Mouse (Mus musculus) right cerebral cortex, adult 18-20 months (tissue): ENCODE measurements at regions not wholly inside any gene's neighbourhood (a gene's known extent, or its start where the extent isn't known, plus 50 kb on each side); places are given as distances from the start of the nearest gene placed in this dataset.

Experiments used
- DNase-seq: peaks from one replicate; pipeline ENCODE4 v3.0.0; 2022; ENCODE audit warnings: mixed read lengths

DNA sequence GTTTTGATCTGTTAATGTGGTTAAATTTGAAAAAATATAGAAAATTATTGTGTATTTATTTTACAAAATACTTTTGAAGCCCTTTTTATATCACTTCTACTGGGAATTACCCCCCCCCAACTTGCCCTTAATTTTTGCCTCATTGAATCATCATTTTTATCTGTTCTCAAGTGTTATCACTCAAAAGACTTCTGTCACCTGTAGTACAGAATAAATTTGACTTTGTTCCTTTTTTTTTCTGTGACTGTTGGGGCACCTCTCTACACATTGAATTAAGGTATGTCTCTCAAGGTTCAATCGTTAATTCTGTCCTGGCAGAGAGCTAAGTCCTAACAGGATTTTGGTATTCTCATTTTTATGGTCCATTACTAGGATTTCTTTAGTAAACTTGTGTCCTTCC is 1123.0 kb upstream of the Cited2 start:
- no peak for DNase-seq

DNA sequence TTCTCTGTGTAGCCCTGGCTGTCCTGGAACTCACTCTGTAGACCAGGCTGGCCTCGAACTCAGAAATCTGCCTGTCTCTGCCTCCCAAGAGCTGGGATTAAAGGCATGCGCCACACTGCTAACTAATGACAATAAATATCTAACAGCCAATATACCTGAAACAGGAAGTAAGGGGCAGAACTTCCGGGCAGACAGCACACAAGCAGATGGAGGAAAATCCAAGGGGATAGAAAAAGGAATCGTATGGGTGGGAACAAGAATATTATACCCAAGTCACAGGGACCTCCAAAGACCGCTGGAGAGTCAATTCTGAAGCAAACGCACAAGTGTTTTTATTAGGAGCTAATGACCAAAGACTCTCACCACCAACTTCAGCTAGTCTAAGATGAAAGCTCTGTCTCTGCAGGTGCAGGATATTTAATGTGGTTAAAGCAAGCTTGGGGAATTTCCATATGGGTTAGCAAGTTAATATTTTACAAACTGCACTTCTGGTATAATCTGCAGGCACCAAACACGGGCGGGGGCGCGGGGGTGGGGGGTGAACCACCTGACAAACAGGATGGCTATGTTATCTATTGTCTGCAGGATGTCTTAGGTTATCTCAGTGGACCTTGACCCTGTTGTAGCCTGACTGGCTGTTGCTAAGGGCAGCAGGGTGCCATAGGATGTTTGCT is 1122.3 kb upstream of the Cited2 start:
- DNase-seq, result no peak

DNA sequence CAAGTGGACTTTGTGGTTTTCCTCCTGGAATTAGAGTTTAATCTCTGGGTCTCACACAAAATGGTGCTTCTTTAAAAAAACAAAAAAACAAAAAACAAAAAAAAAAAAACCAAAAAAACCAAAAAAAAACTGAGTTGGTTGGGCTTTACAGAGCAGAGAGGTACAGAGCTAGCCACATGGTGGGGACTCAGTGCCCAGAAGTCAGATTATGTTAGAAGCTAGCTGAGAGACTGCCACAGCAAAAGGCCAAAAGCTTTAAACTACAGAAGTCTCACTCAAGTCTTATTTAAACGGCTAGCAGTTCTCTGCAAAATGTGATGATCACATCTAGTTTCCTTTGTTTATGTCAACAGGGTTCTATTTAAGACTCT is 1121.8 kb upstream of the Cited2 start:
- DNase-seq, result no peak

DNA sequence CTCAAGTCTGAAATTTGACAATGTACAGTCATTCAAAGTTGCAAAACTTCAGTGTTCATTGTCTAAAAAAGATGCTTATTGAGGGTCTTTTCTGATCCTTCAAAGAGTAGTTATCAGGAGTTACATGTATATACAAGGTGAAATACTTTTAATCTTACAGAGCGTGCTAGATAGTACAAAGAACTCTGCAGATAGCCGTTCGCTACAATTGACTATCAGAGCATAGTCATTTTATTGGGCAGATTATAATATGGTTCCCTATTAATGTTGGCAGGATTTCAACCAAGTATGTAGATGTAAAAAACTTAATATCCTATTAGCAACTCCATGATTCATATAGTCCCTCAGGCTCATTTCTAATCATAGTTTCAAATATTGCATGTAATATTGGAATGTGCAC is 1114.7 kb upstream of the Cited2 start:
- DNase-seq, result no peak

- no peak for DNase-seq
Observed at GRCm38 (mm10) chr10:16618752-16619151, 1104.3 kb upstream of the Cited2 start.

DNA sequence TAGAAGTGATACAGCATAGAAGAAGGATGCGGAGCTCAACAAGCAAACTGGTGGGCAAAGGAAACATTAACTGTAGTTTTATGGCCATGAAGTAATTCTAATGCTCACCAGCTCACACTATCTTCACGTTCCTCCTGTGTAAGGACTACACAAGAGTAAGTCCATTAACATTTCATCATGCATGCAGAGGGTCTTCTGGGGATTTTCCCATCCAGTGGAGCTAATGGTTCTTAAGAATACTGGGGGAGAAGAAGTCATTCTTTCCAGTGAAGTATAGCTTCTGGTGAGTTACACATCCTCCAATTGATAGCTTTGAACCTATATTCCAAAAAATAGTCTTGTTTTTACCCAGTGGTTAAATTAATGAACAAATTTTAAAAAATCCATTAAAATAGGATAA is 1103.4 kb upstream of the Cited2 start:
- DNase-seq, result no peak

DNA sequence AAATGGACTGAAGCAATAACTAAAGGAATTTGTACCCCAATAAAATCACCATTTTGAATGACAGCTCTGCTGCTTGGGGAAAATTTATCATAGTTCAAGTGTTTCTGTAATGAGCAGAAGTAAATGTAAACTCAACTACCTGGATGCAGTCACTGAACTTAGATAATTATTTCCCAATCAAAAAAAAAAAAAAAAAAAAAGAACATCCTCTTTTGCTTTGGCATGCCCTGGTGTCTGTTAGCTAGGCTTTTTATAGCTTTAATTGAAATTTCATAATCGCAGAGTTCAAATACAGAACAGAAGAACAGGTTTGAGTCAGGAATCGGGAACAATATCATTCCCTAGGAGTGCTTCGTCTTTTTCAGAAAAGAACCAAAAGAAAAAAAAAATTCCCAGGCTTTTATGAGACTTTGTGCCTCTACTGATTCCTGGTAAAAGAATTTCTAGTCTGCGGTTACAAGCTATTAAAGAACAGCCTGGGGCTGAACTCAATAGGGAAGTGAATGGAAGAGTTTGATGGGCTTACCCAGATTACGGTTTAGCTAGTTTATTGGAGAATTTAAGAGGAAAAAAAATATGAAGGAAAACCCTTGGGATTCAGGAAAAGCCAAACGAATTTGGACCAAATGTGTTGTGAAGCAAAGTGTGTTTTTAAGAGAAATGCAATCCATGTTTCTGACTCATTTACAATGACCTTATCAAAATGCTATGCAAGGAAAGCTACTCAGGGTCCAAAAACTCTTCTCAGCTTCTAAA is 1102.0 kb upstream of the Cited2 start:
- DNase-seq, result no peak

GRCm38 (mm10) chr10:16622821-16623220 is 1100.2 kb upstream of the Cited2 start:
- no peak for DNase-seq

GRCm38 (mm10) chr10:16633236-16633635 is 1089.8 kb upstream of the Cited2 start:
- no peak for DNase-seq

DNA sequence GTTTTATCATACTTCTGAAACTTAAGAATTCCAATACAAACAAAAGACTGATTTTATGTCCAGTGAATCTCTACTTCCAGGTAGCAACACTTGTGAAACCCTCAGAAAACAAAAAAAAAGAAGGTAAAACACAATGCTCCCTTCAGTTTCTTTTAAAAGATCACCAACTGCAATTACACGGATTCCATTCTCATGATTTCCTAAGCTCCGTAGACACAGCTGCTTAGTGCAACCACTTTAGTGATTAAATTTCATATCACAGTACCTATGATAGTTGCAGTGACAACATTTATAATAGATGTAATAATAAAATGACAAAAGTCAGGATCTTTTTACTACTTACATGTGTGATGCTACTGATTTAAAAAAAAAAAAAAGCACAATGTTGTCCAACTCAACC is 1087.6 kb upstream of the Cited2 start:
- no peak for DNase-seq

GRCm38 (mm10) chr10:16637006-16637405 is 1086.0 kb upstream of the Cited2 start:
- DNase-seq, result peak; percentile 5

GRCm38 (mm10) chr10:16638111-16638510 is 1084.9 kb upstream of the Cited2 start:
- DNase-seq, result no peak

- no peak for DNase-seq
Observed at GRCm38 (mm10) chr10:16640136-16640535, 1082.9 kb upstream of the Cited2 start.

GRCm38 (mm10) chr10:16650120-16650519 is 1072.9 kb upstream of the Cited2 start:
- DNase-seq, result no peak

- no peak for DNase-seq
Observed at GRCm38 (mm10) chr10:16652450-16652849, 1070.6 kb upstream of the Cited2 start.

DNA sequence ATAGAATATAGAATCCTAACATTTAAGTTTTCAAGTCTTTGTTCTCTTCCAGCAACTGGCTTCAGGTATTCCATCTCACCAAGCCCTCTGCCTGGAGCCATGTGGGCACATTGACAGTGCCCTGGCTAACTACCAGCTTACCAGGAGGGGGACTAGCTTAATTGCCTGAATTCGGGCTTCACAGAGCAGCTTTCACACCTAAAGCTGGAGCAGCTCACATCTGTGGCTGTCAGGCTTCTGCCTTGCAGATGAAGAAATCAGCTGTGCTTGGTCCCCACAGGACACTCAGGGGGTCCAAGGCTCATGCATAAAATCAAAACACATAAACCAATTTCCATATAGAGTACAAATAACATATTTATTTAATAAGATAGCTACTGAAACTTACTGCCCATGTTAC is 1058.5 kb upstream of the Cited2 start:
- DNase-seq, result no peak

GRCm38 (mm10) chr10:16670286-16670685 is 1052.7 kb upstream of the Cited2 start:
- DNase-seq, result no peak

DNA sequence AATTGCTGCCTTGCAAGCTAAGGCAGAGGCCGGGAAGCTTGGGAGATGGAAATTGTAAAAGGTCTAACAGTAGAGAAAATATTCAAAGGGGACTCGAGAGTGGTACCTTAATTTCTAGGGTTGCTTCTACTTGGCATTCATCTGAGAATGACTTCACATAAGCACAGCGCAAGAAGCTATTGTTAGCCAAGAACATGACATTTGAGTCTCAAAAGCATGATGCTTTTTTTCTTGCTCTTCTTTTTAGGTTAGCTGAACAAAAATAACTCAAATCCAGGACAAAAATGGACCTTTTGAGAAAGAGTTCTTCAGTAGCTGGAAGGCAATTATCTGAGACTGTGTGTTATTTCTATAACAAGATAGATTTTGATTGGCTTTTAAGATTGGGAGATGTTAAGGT is 1042.0 kb upstream of the Cited2 start:
- DNase-seq, result no peak

GRCm38 (mm10) chr10:16685352-16685751 is 1037.7 kb upstream of the Cited2 start:
- DNase-seq, result no peak

GRCm38 (mm10) chr10:16706976-16707375 is 1016.0 kb upstream of the Cited2 start:
- DNase-seq, result no peak

- no peak for DNase-seq
Observed at GRCm38 (mm10) chr10:16713143-16713542, 1009.9 kb upstream of the Cited2 start.

- DNase-seq, result no peak
Observed at GRCm38 (mm10) chr10:16714065-16714464, 1009.0 kb upstream of the Cited2 start.

GRCm38 (mm10) chr10:16714526-16714925 is 1008.5 kb upstream of the Cited2 start:
- no peak for DNase-seq

DNA sequence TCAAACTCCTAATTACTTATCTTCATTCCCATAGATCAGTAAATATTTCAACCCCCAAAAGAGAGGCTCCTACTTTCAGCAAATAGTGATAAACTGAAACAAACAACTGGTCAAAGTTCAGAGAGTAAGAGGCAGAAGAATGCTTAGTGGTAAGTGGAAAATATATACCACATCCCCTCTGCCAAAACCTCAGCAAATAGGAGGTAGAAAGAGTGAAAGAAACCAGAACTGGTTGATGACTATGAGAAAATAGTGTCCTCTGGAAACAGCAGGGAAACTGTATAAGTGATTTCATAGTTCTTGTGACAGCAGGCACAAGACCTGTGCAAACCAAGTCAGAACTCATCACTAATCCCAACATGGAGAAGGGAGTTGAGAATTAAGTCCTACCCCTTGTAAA is 980.8 kb upstream of the Cited2 start:
- no peak for DNase-seq

DNA sequence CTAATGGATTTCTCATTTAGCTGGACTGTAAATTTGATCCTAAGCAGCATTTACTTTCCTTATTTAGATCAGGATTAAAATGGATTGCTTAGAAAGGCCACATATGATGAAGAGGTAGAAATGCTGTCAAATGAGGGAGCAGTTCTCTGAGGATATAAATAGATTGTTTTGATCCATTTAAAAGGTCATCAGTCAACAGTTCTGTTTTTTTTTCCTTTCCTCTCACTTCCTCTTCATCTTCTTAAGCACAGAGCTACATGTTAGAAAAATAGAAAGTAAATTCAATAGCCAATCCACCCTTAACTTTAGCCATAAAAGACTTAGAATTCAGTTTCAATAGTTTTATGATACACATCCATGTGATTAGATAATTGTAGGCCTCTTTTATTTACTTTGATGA is 971.5 kb upstream of the Cited2 start:
- DNase-seq, result no peak
